Mouse (Mus musculus) layer of hippocampus, adult 9-11 months (tissue): ENCODE results near the gene Prr7.
"Not testable (repeated sequence)": the region's sequence is repeated elsewhere in the genome, so short reads cannot be mapped to it uniquely, and the experiment has no call there.

Experiments used
- DNase-seq: peaks from one replicate; pipeline ENCODE4 v3.0.0; 2022

Gene Prr7

GRCm38 (mm10) chr13:55464027-55464884 is at the start of gene Prr7:
Prr7 (plus strand) TSS chr13:55464267.
- DNase-seq, result peak; percentile 80

DNA sequence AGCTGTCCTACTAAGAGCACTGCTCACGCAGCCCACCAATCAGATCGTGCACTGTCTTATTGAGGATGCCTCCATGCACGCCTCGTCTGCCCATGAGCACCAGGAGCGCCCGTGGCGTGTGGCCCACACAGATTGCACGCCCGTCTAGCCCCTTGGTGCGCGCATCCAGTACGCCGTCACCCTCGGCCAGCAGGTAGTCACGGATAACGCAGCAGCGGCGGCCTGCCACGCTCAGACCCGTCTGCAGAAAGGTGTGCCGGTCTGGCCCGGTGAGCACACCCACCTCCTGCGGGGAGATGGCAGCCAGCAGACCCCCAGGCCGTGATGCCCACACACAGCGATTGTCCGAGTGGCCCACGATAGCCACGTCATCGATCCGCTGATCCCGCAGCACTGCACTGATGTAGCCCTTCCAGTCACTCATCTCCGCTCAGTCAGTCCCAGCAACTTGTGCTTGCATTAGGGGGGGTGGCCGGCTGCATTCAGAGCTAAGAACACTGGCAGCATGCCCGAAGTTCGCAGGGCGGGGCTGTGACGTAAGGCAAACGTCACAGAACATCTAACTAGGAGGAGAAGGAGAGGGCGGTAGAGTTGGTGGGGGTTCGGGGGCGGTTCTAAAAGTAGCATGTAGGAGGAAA is 49.2 kb upstream of the Prr7 start, which contains the start of gene Pfn3:
Pfn3 (minus strand) TSS at position 490 of the 638 bp plus-strand sequence.
- DNase-seq, result peak; percentile 82

GRCm38 (mm10) chr13:55418004-55418403 is 46.1 kb upstream of the Prr7 start:
- DNase-seq, result peak; percentile 71

DNA sequence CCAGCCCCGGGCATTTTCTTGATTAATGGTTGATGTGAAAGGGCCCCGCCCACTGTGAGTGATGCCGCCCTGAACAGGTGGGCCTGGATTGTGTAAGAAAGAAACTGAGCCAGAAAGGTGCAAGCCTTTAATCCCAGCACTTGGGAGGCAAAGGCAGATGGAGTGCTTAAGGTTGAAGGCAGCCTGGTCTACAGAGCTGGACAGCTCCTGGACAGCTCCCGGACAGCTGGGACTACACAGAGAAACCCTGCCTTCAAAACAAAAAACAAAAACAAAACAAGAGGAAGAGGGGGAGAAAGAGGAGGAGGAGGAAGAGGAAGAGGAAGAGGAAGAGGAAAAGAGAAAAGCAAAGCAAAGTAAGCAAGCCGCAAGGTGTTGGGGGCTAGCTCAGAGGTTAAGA is 44.9 kb upstream of the Prr7 start:
- no peak for DNase-seq

DNA sequence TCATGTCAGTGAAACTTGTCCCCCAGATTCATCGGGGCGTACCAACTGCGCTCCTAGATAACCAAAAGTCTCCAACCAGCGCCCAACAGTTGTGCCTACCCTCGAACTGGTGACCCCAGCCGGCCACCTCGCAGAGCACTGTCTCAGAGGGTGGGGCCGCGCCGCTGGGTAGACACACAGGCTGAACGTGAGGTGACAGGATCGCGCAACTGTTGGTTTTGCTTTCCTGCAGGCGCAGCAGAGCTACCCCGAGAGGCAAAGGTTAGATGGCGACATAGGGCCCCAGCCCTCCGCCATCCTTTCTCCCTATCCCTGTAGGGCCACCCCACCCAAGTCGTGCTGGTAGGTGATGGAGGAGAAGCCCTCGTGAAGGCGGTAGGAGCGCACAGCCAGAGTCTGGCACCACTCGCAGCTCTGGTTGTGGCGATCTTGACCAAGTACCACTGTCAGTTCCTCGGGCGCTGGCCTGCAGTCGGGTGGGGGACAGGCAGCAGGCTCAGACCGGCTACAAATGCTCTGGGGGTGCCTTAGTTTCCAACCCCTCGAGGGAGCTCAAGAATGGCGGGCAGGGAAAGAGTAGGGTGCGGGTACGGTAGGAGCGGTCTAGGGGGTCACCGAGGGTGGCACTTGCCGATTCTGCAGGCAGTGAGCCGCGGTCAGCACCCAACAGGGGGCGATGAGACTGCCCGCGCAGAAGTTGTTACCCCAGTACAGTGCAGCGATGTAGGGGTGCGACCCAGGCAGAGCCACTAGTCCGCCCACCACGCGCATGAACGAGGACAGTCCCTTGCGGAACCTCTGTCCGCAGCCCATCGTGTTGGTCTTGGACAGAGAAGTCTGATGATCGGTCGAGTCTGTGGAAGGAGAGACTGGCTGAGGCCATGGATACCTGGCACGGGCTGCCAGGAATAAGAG is 43.8 kb upstream of the Prr7 start:
- no peak for DNase-seq

DNA sequence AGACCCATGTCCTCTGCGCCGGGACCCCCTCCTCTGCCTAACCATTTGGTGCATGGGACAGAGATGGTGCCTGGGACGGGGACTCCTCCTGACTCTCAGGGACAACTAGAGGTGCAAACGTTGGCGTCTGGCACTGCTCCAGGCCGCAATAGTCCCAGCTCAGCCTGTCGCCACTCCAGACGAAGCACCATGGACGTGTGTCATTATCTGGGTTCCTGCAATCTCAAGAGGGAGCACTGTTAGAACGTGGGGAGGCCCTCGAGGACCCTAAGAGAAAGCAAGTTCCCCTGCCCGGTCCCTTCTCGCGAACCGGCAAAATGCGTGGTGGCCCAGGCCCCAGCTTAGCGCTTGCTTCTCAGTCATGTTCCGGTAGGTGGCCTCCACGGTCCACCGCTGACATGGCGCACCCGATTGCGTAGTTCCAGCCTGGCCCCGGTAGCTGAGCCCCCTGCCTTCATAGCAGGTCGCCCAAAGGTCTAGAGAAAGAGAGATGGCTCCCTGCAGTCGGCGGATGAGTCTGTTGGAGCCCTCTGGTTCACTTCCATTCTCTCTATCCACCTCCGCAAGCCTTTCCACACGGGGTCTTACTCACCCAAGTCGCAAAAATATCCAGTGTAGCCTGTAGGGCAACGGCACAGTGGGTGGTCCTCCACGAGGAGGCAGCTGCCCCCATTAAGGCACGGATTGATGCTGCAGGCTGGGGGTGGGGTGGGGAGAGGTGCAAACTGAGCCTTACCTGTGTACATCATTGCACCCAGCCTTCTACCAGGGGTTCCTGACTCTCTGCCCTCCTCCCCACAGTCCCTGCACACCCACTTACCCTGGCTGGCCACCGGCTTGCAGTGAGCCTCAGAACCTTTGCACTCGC is 42.9 kb upstream of the Prr7 start:
- peak; percentile 63 for DNase-seq

- DNase-seq, result no peak
Measured at GRCm38 (mm10) chr13:55426613-55427012, 37.5 kb upstream of the Prr7 start, which contains the start of gene F12. F12 (minus strand) TSS chr13:55426793.

DNA sequence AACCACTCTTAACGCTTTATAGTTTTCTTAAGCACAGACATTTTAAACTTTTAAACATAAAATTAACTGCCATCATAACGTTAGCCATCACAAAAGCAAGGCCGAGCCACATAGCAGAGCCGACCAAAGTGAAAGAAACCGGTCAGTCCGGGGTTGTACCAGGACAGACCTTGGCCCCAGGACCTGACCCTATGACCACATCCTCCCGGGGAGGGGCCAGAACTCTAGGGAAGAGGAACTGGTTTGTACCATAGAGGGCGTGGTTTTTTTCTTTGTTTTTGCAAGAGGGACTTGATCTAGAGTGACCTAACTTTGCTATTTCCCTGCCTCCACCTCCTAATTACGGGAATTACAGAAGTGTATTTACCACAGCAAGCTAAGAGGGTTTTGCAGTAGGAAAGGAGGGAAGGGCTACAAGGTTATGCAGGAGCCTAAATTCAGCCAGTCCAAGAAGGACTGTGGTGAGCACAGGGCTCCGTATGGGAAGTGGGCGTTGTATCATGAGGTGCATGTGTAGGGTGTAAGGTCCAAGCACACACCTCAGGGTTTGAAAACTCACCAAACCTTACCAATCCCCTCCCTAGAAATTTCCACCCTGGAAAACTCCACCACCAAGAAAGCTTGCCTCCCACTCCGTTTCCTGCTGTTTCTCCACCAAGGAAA is 34.7 kb upstream of the Prr7 start:
- DNase-seq, result no peak

DNA sequence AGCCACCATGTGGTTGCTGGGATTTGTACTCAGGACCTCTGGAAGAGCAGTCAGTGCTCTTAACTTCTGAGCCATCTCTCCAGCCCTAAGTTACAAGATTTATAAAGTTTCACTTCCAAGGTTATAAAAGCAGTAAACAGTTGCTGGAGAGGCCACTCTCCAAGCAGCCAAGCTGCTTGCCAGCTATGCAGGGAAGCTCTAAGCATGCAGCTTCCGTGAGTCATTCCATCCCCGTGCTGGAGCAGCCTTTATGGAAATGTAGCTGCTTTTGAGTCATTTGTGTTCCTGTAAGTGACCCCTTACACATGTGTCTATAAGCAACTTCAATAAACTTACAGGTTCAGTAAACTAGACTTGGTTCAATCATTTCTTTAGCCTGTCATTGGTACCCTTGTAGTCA is 33.5 kb upstream of the Prr7 start:
- DNase-seq, result no peak

GRCm38 (mm10) chr13:55431889-55432685 is 32.0 kb upstream of the Prr7 start:
- no peak for DNase-seq

GRCm38 (mm10) chr13:55437111-55437629 is 26.9 kb upstream of the Prr7 start:
- not testable (repeated sequence) for DNase-seq

GRCm38 (mm10) chr13:55443799-55444285 is 20.2 kb upstream of the Prr7 start:
- DNase-seq, result no peak

GRCm38 (mm10) chr13:55444286-55444936 is 19.7 kb upstream of the Prr7 start:
- DNase-seq, result peak; percentile 47

DNA sequence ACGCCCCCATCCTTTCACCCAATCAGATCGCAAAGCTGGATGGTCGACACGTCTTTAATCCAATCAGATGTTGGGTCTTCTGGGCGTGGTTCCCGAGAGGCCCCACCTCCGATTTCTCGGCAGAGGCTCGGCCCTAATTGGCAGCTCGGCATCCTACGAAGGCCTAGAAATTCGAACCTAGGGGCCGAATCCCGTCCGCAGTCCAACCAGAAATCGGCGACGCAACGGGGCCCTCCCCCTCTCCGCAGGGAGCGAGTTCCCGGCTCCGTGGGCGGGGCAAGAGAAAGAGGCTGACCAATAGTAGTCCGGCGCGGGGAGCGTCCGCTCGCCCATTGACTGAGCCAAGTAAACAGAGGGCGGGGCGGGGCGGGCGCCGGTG is 19.1 kb upstream of the Prr7 start, which contains the start of gene Grk6:
Grk6 (plus strand) TSS at position 136 of the 379 bp plus-strand sequence.
- peak; percentile 100 for DNase-seq

GRCm38 (mm10) chr13:55445361-55446091 is 18.5 kb upstream of the Prr7 start:
- DNase-seq, result no peak

DNA sequence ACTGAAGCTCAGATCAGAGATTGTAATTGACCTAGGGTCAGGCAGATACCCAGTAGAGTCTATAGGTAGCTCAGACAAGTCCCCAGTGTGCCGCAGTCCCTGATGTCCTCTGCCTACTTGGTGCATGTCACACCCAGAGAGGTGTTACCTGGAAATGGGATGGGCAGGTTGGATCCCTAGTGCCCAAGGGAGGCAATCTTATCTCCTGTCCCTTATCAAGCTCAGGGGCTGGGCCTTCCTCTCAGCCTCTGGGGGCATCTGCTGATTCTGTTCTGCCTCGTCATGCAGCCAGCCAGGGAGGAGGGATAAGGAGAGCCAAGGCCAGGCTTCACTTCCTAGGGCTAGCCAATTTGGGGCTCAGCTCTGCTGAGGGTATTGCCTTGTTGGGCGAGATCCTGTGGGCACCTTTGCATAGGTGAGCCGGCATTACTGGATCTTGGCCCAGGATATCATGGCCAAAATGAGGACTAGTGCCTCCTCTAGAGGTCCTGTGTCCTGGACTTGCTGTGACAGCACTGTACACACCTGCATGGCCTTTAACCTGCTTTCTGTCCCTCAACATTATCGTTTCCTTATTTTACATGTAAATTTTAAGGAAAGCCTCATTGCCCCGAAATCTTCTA is 17.5 kb upstream of the Prr7 start:
- no peak for DNase-seq

- DNase-seq, result no peak
Measured at GRCm38 (mm10) chr13:55447543-55447943, 16.5 kb upstream of the Prr7 start.

DNA sequence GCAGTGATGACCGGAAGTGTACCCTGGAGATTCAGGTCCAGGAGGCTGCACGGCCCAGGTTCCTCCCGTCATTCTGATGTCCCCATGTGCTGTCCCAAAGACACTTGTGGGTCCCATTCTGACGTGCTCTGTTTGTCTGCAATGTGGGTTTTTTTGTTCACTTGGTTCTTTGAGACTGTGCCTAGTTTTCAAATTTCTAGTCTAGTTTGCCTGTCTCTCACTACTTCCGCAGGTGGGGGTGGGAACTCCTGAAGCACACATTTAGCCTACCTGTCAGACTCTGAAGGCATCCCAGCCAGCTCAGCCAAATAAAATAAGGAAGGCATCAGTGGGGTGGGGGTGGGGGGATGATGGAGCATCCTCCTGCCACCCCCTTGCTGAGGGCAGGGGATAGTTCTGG is 15.9 kb upstream of the Prr7 start:
- no peak for DNase-seq
